Mouse (Mus musculus): ENCODE measurements around the gene Wdr37. TPM values are rescaled to one million over a fixed set of nuclear protein-coding genes. Genes with fewer than 3 reads are reported as not detected.

The Wdr37 gene
- total and polyA plus RNA-seq, 2 experiments from 2014 or later: 40.7 to 60.1 TPM

- 71% methylated on average over 3 of the region's 3 CpGs for WGBS
Observed at GRCm38 (mm10) chr13:8881611-8882010, 9.9 kb upstream of the Wdr37 start.

DNA sequence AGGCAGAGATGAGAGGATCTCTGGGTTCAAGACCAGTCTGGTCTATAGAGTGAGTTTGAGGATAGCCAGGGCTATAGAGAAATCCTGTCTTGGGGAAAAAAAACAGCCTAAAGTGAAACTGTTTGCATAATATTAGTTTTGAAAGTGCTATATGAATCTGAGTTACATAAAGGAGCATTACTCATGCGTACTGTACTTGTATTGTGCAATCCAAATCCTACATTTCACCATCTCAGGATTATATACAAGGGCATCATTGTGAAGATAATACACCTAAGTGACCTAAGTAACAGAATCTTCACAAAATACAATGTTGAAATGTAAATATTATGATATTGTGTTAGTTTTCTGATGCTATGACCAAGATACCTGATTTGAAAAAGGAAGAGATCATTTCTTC is 2.1 kb upstream of the Wdr37 start:
- ATAC-seq (ENCODE audit: low FRiP score) (no peak), DNase-seq (ENCODE audit: low spot score) (no peak)
- WGBS: 100% methylated on average over 1 of the region's 1 CpGs
- Histone ChIP-seq H3K4me3 (ENCODE audit: low read depth, low read length) (no peak overlapping the region), H3K4me1 (ENCODE audit: insufficient read depth, low read length) (peaks cover 2% of the 10 kb centered on the region; the same call in 1 of the 2 replicates), H3K9ac (replicated peaks; ENCODE audit: low read length, poor library complexity, severe bottlenecking) (no peak overlapping the region), H3K36me3 (ENCODE audit: insufficient read depth, low read length) (no peaks in the 10 kb centered on the region), H3K27ac (ENCODE audit: low read depth, low read length) (no peak overlapping the region), H3K27me3 (ENCODE audit: insufficient read depth, low read length) (no peaks in the 10 kb centered on the region), H3K9me3 (ENCODE audit: low read length) (no peaks in the 10 kb centered on the region), H3K4me2 (ENCODE audit: low read depth, low read length, poor library complexity, severe bottlenecking) (no peak overlapping the region)
- no peak for TF ChIP-seq CTCF (IDR thresholded peaks at IDR 0.05)

More at GRCm38 (mm10) chr13:8881611-8882010, 9.9 kb upstream of the Wdr37 start:
- ATAC-seq (ENCODE audit: low FRiP score) (no peak), DNase-seq (ENCODE audit: low spot score) (no peak)
- no peak overlapping the region for H3K27ac ChIP-seq (ENCODE audit: low read depth, low read length)
- H3K4me3 ChIP-seq (ENCODE audit: low read depth, low read length): no peak overlapping the region
- no peaks in the 10 kb centered on the region for H3K9me3 ChIP-seq (ENCODE audit: low read length)
- H3K27me3 ChIP-seq (ENCODE audit: insufficient read depth, low read length): no peaks in the 10 kb centered on the region
- no peaks in the 10 kb centered on the region for H3K4me1 ChIP-seq (ENCODE audit: insufficient read depth, low read length)
- H3K4me2 ChIP-seq (ENCODE audit: low read depth, low read length, poor library complexity, severe bottlenecking): no peak overlapping the region
- no peaks in the 10 kb centered on the region for H3K36me3 ChIP-seq (ENCODE audit: insufficient read depth, low read length)
- H3K9ac ChIP-seq (replicated peaks; ENCODE audit: low read length, poor library complexity, severe bottlenecking): no peak overlapping the region
- no peak for TF ChIP-seq CTCF (IDR thresholded peaks at IDR 0.05)

- WGBS: under 1% methylated on average over 57 of the region's 57 CpGs
- peak; percentile 97 for TF ChIP-seq CTCF (IDR thresholded peaks at IDR 0.05)
- Histone ChIP-seq H3K36me3 (ENCODE audit: insufficient read depth, low read length) (no peaks in the 10 kb centered on the region), H3K4me2 (ENCODE audit: low read depth, low read length, poor library complexity, severe bottlenecking) (peak overlapping the region; percentile 62), H3K4me3 (ENCODE audit: low read depth, low read length) (peak overlapping the region; percentile 86), H3K9me3 (ENCODE audit: low read length) (no peaks in the 10 kb centered on the region), H3K9ac (replicated peaks; ENCODE audit: low read length, poor library complexity, severe bottlenecking) (peak overlapping the region; percentile 92), H3K27me3 (ENCODE audit: insufficient read depth, low read length) (no peaks in the 10 kb centered on the region), H3K27ac (ENCODE audit: low read depth, low read length) (peak overlapping the region; percentile 90), H3K4me1 (ENCODE audit: insufficient read depth, low read length) (peaks cover 2% of the 10 kb centered on the region; the same call in 1 of the 2 replicates)
- ATAC-seq (ENCODE audit: low FRiP score) (peak; percentile 91), DNase-seq (ENCODE audit: low spot score) (peak; percentile 96)
Observed at GRCm38 (mm10) chr13:8870510-8871313, 997 bp downstream of the Wdr37 start.

DNA sequence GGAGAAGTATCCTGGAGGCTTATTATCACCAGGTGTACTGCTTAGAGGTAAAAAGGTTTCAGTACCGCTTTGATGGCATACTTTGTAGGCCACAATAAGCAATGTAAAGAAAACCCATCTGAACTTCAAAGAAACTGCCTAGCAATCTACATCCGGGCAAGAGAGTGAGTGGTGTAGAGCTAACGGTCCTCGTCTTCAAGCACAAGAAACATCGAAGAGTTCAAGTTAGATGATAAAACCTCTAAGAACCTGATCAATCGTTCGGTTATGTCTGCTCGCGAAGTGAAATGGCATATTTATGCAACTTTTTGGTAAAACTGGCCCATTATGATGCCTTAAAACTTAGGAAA is 1.6 kb downstream of the Wdr37 start:
- WGBS: 8% methylated on average over 9 of the region's 9 CpGs
- peak overlapping the region; percentile 90 for H3K27ac ChIP-seq (ENCODE audit: low read depth, low read length)
- TF ChIP-seq CTCF (IDR thresholded peaks at IDR 0.05): no peak
- H3K36me3 ChIP-seq (ENCODE audit: insufficient read depth, low read length): no peaks in the 10 kb centered on the region
- no peak for ATAC-seq (ENCODE audit: low FRiP score)
- peak overlapping the region; percentile 92 for H3K9ac ChIP-seq (replicated peaks; ENCODE audit: low read length, poor library complexity, severe bottlenecking)
- H3K4me1 ChIP-seq (ENCODE audit: insufficient read depth, low read length): peaks cover 2% of the 10 kb centered on the region; the same call in 1 of the 2 replicates
- peak overlapping the region; percentile 86 for H3K4me3 ChIP-seq (ENCODE audit: low read depth, low read length)
- DNase-seq (ENCODE audit: low spot score): no peak
- no peaks in the 10 kb centered on the region for H3K9me3 ChIP-seq (ENCODE audit: low read length)
- peak overlapping the region; percentile 62 for H3K4me2 ChIP-seq (ENCODE audit: low read depth, low read length, poor library complexity, severe bottlenecking)
- H3K27me3 ChIP-seq (ENCODE audit: insufficient read depth, low read length): no peaks in the 10 kb centered on the region

DNA sequence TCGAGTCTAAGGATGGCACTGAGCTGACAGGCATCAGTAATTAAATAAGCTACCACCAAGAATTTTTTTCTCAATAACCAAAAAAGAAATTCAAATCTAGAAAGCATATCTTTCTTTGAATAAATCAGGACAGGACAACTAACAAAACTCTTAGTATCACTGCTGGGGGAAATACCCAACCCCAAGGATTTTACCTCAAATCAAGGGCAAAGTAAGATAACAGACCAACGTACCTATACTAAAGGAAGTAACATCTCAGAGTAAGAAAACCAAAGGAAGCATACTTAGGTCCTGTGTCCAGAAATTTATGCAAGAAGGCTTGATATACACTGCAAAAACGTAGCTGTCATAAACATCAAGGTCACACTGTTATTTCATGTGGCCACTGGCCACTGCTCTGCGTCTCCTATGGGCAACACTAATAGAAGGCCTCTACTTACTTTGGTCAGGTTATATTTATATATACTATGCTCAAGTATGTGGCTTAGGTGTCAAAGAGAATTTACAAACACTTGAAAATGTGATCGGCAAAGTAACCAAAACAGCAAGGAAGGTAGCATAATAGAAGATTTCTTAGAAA is 2.0 kb downstream of the Wdr37 start:
- 65% methylated on average over 5 of the region's 5 CpGs for WGBS
- no peak for TF ChIP-seq CTCF (IDR thresholded peaks at IDR 0.05)
- Histone ChIP-seq H3K4me2 (ENCODE audit: low read depth, low read length, poor library complexity, severe bottlenecking) (peak overlapping the region; percentile 62), H3K27me3 (ENCODE audit: insufficient read depth, low read length) (no peaks in the 10 kb centered on the region), H3K27ac (ENCODE audit: low read depth, low read length) (no peak overlapping the region), H3K4me3 (ENCODE audit: low read depth, low read length) (peak overlapping the region; percentile 86), H3K36me3 (ENCODE audit: insufficient read depth, low read length) (no peaks in the 10 kb centered on the region), H3K9ac (replicated peaks; ENCODE audit: low read length, poor library complexity, severe bottlenecking) (peak overlapping the region; percentile 92), H3K4me1 (ENCODE audit: insufficient read depth, low read length) (peaks cover 2% of the 10 kb centered on the region; the same call in 1 of the 2 replicates), H3K9me3 (ENCODE audit: low read length) (no peaks in the 10 kb centered on the region)
- DNase-seq (ENCODE audit: low spot score) (no peak), ATAC-seq (ENCODE audit: low FRiP score) (no peak)

GRCm38 (mm10) chr13:8866612-8867011 is 5.1 kb downstream of the Wdr37 start:
- no peak overlapping the region for H3K4me3 ChIP-seq (ENCODE audit: low read depth, low read length)
- no peaks in the 10 kb centered on the region for H3K9me3 ChIP-seq (ENCODE audit: low read length)
- H3K4me2 ChIP-seq (ENCODE audit: low read depth, low read length, poor library complexity, severe bottlenecking): no peak overlapping the region
- H3K4me1 ChIP-seq (ENCODE audit: insufficient read depth, low read length): peaks cover 2% of the 10 kb centered on the region; the same call in 1 of the 2 replicates
- no peak for DNase-seq (ENCODE audit: low spot score)
- 90% methylated on average over 7 of the region's 7 CpGs for WGBS
- H3K36me3 ChIP-seq (ENCODE audit: insufficient read depth, low read length): no peaks in the 10 kb centered on the region
- no peak for ATAC-seq (ENCODE audit: low FRiP score)
- no peak for TF ChIP-seq CTCF (IDR thresholded peaks at IDR 0.05)
- no peak overlapping the region for H3K9ac ChIP-seq (replicated peaks; ENCODE audit: low read length, poor library complexity, severe bottlenecking)
- H3K27ac ChIP-seq (ENCODE audit: low read depth, low read length): no peak overlapping the region
- H3K27me3 ChIP-seq (ENCODE audit: insufficient read depth, low read length): no peaks in the 10 kb centered on the region
